Mouse (Mus musculus) spleen, adult 2 months (tissue): Measurements from ENCODE around the gene Tmc7.

Source experiments
- CTCF ChIP-seq: fragments of 200-500 bp; IDR thresholded peaks from 2 replicates; pipeline ENCODE4 v1.5.1; 2011; ENCODE audit warnings: mild to moderate bottlenecking, inconsistent platforms; ENCODE audit not compliant: insufficient read depth, insufficient read length, insufficient replicate concordance; ENCODE audit errors: extremely low read depth
- POLR2A ChIP-seq: fragments of 200-500 bp; IDR thresholded peaks from 2 replicates; pipeline ENCODE4 v1.6.1; 2011; ENCODE audit warnings: low read depth, low read length, inconsistent platforms

GRCm38 (mm10) chr7:118584926-118585325 is 390 bp upstream of the Tmc7 start:
- TF ChIP-seq CTCF (no peak), POLR2A (no peak)
